Mouse (Mus musculus) neural tube, embryonic 13.5 days (tissue): ENCODE results near the gene Selenop. TPM values are rescaled to one million over a fixed set of nuclear protein-coding genes. Genes with fewer than 3 reads are reported as not detected.
A peak's percentile ranks its signal among the peaks of the same experiment; 100 is the strongest.

Source experiments
- ATAC-seq: fragments of 200-750 bp; cut with Nextera tagmentation; 2 replicates; pipeline ENCODE4 v1.8.0; 2017; ENCODE audit warnings: low read depth, mild to moderate bottlenecking, moderate TSS enrichment, moderate library complexity
- H3K27ac ChIP-seq: fragments of 300-500 bp; sonication (generic); replicated peaks from 2 replicates; pipeline ENCODE4 v1.5.1; 2015; ENCODE audit warnings: moderate library complexity, mild to moderate bottlenecking, inconsistent platforms
- H3K27me3 ChIP-seq: fragments of 300-500 bp; sonication (generic); 2 replicates; pipeline ENCODE4 v1.6.1; 2015; ENCODE audit warnings: mild to moderate bottlenecking, inconsistent platforms
- H3K36me3 ChIP-seq: fragments of 300-500 bp; sonication (generic); 2 replicates; pipeline ENCODE4 v1.6.1; 2015; ENCODE audit warnings: mild to moderate bottlenecking, inconsistent platforms
- H3K4me1 ChIP-seq: fragments of 300-500 bp; sonication (generic); replicated peaks from 2 replicates; pipeline ENCODE4 v1.6.1; 2015; ENCODE audit warnings: inconsistent platforms
- H3K4me2 ChIP-seq: fragments of 300-500 bp; sonication (generic); 2 replicates; pipeline ENCODE4 v1.6.1; 2015; ENCODE audit warnings: inconsistent platforms, mild to moderate bottlenecking, moderate library complexity
- H3K4me3 ChIP-seq: fragments of 300-500 bp; sonication (generic); 2 replicates; pipeline ENCODE4 v1.5.1; 2015; ENCODE audit warnings: mild to moderate bottlenecking, inconsistent platforms
- H3K9ac ChIP-seq: fragments of 300-500 bp; sonication (generic); 2 replicates; pipeline ENCODE4 v1.6.1; 2015; ENCODE audit warnings: moderate library complexity, mild to moderate bottlenecking, inconsistent platforms
- H3K9me3 ChIP-seq: fragments of 300-500 bp; sonication (generic); 2 replicates; pipeline ENCODE4 v1.6.1; 2016; ENCODE audit warnings: inconsistent platforms
- WGBS: fragments of 180-500 bp; shearing (Covaris S2); methylation state at CpG from one replicate; pipeline ENCODE4 v1.1.7; 2015; 5-methylcytosine and 5-hydroxymethylcytosine counted together
- polyA plus RNA-seq: library from polyadenylated mRNA; unstranded; fragments of >200 nt; fragmentation: Nextera tagmentation; extraction: Ambion mirVana; gene quantifications from 2 replicates; pipeline ENCODE4 v1.2.1, GENCODE M21; 2015

Selenop gene
- polyA plus RNA-seq, 1 experiment from 2014 or later = 158 TPM

GRCm38 (mm10) chr15:3250620-3251019 is 17.7 kb upstream of the Selenop start:
- Histone ChIP-seq H3K27ac (no peak overlapping the region), H3K9ac (no peak overlapping the region), H3K4me2 (no peak overlapping the region), H3K9me3 (no peaks in the 10 kb centered on the region), H3K4me1 (no peaks in the 10 kb centered on the region), H3K4me3 (no peak overlapping the region), H3K27me3 (no peaks in the 10 kb centered on the region), H3K36me3 (no peaks in the 10 kb centered on the region)
- ATAC-seq = no peak
- 85% methylated on average over 2 of the region's 2 CpGs for WGBS

- WGBS = 85% methylated on average over 3 of the region's 3 CpGs
- no peaks in the 10 kb centered on the region for H3K27me3 ChIP-seq
Observed at GRCm38 (mm10) chr15:3251031-3251717, 17.2 kb upstream of the Selenop start.

GRCm38 (mm10) chr15:3251718-3252067 is 16.7 kb upstream of the Selenop start:
- Histone ChIP-seq H3K36me3 (no peaks in the 10 kb centered on the region), H3K27me3 (no peaks in the 10 kb centered on the region), H3K9me3 (no peaks in the 10 kb centered on the region), H3K9ac (no peak overlapping the region), H3K27ac (no peak overlapping the region), H3K4me1 (no peaks in the 10 kb centered on the region), H3K4me3 (no peak overlapping the region), H3K4me2 (no peak overlapping the region)
- ATAC-seq = no peak

More at GRCm38 (mm10) chr15:3251031-3251717, 17.2 kb upstream of the Selenop start:
- Histone ChIP-seq H3K4me2 (no peak overlapping the region), H3K4me3 (no peak overlapping the region), H3K36me3 (no peaks in the 10 kb centered on the region), H3K4me1 (no peaks in the 10 kb centered on the region), H3K27ac (no peak overlapping the region), H3K9me3 (no peaks in the 10 kb centered on the region), H3K9ac (no peak overlapping the region)
- ATAC-seq = no peak

GRCm38 (mm10) chr15:3259025-3259424 is 9.3 kb upstream of the Selenop start:
- no peaks in the 10 kb centered on the region for H3K27me3 ChIP-seq
- H3K36me3 ChIP-seq = no peaks in the 10 kb centered on the region
- no peak overlapping the region for H3K4me3 ChIP-seq
- no peak overlapping the region for H3K9ac ChIP-seq
- WGBS = 61% methylated on average over 1 of the region's 1 CpGs
- no peak overlapping the region for H3K27ac ChIP-seq
- no peak overlapping the region for H3K4me2 ChIP-seq
- ATAC-seq = no peak
- no peaks in the 10 kb centered on the region for H3K4me1 ChIP-seq
- no peaks in the 10 kb centered on the region for H3K9me3 ChIP-seq

- ATAC-seq = no peak
- Histone ChIP-seq H3K9me3 (no peaks in the 10 kb centered on the region), H3K4me2 (no peak overlapping the region), H3K4me3 (no peak overlapping the region), H3K27ac (no peak overlapping the region), H3K36me3 (no peaks in the 10 kb centered on the region), H3K27me3 (no peaks in the 10 kb centered on the region), H3K9ac (no peak overlapping the region), H3K4me1 (no peaks in the 10 kb centered on the region)
- 85% methylated on average over 4 of the region's 4 CpGs for WGBS
Observed at GRCm38 (mm10) chr15:3260309-3260708, 8.0 kb upstream of the Selenop start.

GRCm38 (mm10) chr15:3262883-3263282 is 5.5 kb upstream of the Selenop start:
- Histone ChIP-seq H3K4me3 (no peak overlapping the region), H3K27ac (no peak overlapping the region), H3K36me3 (no peaks in the 10 kb centered on the region), H3K9me3 (no peaks in the 10 kb centered on the region), H3K9ac (no peak overlapping the region), H3K4me1 (no peaks in the 10 kb centered on the region), H3K27me3 (no peaks in the 10 kb centered on the region), H3K4me2 (no peak overlapping the region)
- WGBS = 78% methylated on average over 3 of the region's 3 CpGs
- no peak for ATAC-seq

GRCm38 (mm10) chr15:3264293-3264692 is 4.1 kb upstream of the Selenop start:
- H3K4me3 ChIP-seq = no peak overlapping the region
- H3K4me1 ChIP-seq = no peaks in the 10 kb centered on the region
- WGBS = 92% methylated on average over 4 of the region's 4 CpGs
- ATAC-seq = no peak
- no peak overlapping the region for H3K4me2 ChIP-seq
- no peak overlapping the region for H3K27ac ChIP-seq
- H3K27me3 ChIP-seq = no peaks in the 10 kb centered on the region
- H3K9me3 ChIP-seq = no peaks in the 10 kb centered on the region
- no peaks in the 10 kb centered on the region for H3K36me3 ChIP-seq
- no peak overlapping the region for H3K9ac ChIP-seq

- Histone ChIP-seq H3K36me3 (no peaks in the 10 kb centered on the region), H3K4me2 (no peak overlapping the region), H3K9ac (no peak overlapping the region), H3K9me3 (no peaks in the 10 kb centered on the region), H3K4me1 (no peaks in the 10 kb centered on the region), H3K27me3 (no peaks in the 10 kb centered on the region), H3K4me3 (no peak overlapping the region), H3K27ac (no peak overlapping the region)
- 81% methylated on average over 1 of the region's 1 CpGs for WGBS
- no peak for ATAC-seq
Observed at GRCm38 (mm10) chr15:3264828-3265227, 3.5 kb upstream of the Selenop start.

GRCm38 (mm10) chr15:3269496-3269895 is 1.1 kb downstream of the Selenop start:
- 85% methylated on average over 4 of the region's 4 CpGs for WGBS
- Histone ChIP-seq H3K9ac (no peak overlapping the region), H3K27me3 (no peaks in the 10 kb centered on the region), H3K36me3 (no peaks in the 10 kb centered on the region), H3K27ac (no peak overlapping the region), H3K4me3 (no peak overlapping the region), H3K9me3 (no peaks in the 10 kb centered on the region), H3K4me2 (no peak overlapping the region), H3K4me1 (peaks cover 9% of the 10 kb centered on the region)
- ATAC-seq = no peak

GRCm38 (mm10) chr15:3269996-3270645 is 1.8 kb downstream of the Selenop start:
- H3K4me3 ChIP-seq = 0 out of 2 replicates have a peak overlapping the region, but pooled peaks have one; percentile 38
- WGBS = 13% methylated on average over 6 of the region's 6 CpGs
- H3K9me3 ChIP-seq = no peaks in the 10 kb centered on the region
- H3K36me3 ChIP-seq = no peaks in the 10 kb centered on the region
- peak; percentile 17; the same call in 1 of the 2 replicates for ATAC-seq
- peak overlapping the region; percentile 61; the same call in 1 of the 2 replicates for H3K27ac ChIP-seq
- peak overlapping the region; percentile 48 for H3K4me2 ChIP-seq
- H3K4me1 ChIP-seq = peaks cover 9% of the 10 kb centered on the region
- H3K27me3 ChIP-seq = no peaks in the 10 kb centered on the region
- no peak overlapping the region for H3K9ac ChIP-seq

GRCm38 (mm10) chr15:3270646-3271077 is 2.3 kb downstream of the Selenop start:
- Histone ChIP-seq H3K27me3 (no peaks in the 10 kb centered on the region), H3K9me3 (no peaks in the 10 kb centered on the region), H3K4me1 (peaks cover 9% of the 10 kb centered on the region), H3K4me3 (peak overlapping the region; percentile 38), H3K4me2 (peak overlapping the region; percentile 48), H3K36me3 (no peaks in the 10 kb centered on the region), H3K27ac (peak overlapping the region; percentile 61; the same call in 1 of the 2 replicates), H3K9ac (0 out of 2 replicates have a peak overlapping the region, but pooled peaks have one; percentile 32)
- under 1% methylated on average over 12 of the region's 12 CpGs for WGBS
- ATAC-seq = peak; percentile 82

- peak; percentile 45; the same call in 1 of the 2 replicates for ATAC-seq
- no peak overlapping the region for H3K27ac ChIP-seq
- H3K27me3 ChIP-seq = no peaks in the 10 kb centered on the region
- H3K9ac ChIP-seq = peak overlapping the region; percentile 63
- H3K4me1 ChIP-seq = peaks cover 9% of the 10 kb centered on the region
- H3K4me2 ChIP-seq = peak overlapping the region; percentile 48
- WGBS = 20% methylated on average over 6 of the region's 6 CpGs
- 0 out of 2 replicates have a peak, but pooled peaks cover 3% of the 10 kb centered on the region for H3K36me3 ChIP-seq
- peak overlapping the region; percentile 38 for H3K4me3 ChIP-seq
- H3K9me3 ChIP-seq = no peaks in the 10 kb centered on the region
Observed at GRCm38 (mm10) chr15:3271216-3271615, 2.9 kb downstream of the Selenop start.
